Mouse (Mus musculus) intestine, embryonic 15.5 days (tissue): ENCODE data around the gene Tmem139. TPM values are rescaled to one million over a fixed set of nuclear protein-coding genes. Genes with fewer than 3 reads are reported as not detected.

Experiments
- ATAC-seq: fragments of 200-750 bp; cut with Nextera tagmentation; 2 replicates; pipeline ENCODE4 v1.8.0; 2017; ENCODE audit warnings: moderate TSS enrichment, moderate library complexity
- H3K27ac ChIP-seq: fragments of 300-500 bp; sonication (generic); 2 replicates; pipeline ENCODE4 v1.5.1; 2015; ENCODE audit warnings: mild to moderate bottlenecking, inconsistent platforms
- H3K27me3 ChIP-seq: fragments of 300-500 bp; sonication (generic); replicated peaks from 2 replicates; pipeline ENCODE4 v1.6.1; 2015; ENCODE audit warnings: inconsistent platforms
- H3K36me3 ChIP-seq: fragments of 300-500 bp; sonication (generic); 2 replicates; pipeline ENCODE4 v1.6.1; 2015; ENCODE audit warnings: inconsistent platforms
- H3K4me1 ChIP-seq: fragments of 300-500 bp; sonication (generic); replicated peaks from 2 replicates; pipeline ENCODE4 v1.6.1; 2015; ENCODE audit warnings: inconsistent platforms
- H3K4me2 ChIP-seq: fragments of 300-500 bp; sonication (generic); replicated peaks from 2 replicates; pipeline ENCODE4 v1.6.1; 2015; ENCODE audit warnings: mild to moderate bottlenecking, inconsistent platforms
- H3K4me3 ChIP-seq: fragments of 300-500 bp; sonication (generic); replicated peaks from 2 replicates; pipeline ENCODE4 v1.5.1; 2015; ENCODE audit warnings: inconsistent platforms
- H3K9ac ChIP-seq: fragments of 300-500 bp; sonication (generic); 2 replicates; pipeline ENCODE4 v1.6.1; 2015; ENCODE audit warnings: inconsistent platforms
- H3K9me3 ChIP-seq: fragments of 300-500 bp; sonication (generic); 2 replicates; pipeline ENCODE4 v1.6.1; 2016; ENCODE audit warnings: inconsistent platforms
- WGBS: fragments of 180-500 bp; shearing (Covaris S2); methylation state at CpG from one replicate; pipeline ENCODE4 v1.1.7; 2015; 5-methylcytosine and 5-hydroxymethylcytosine counted together
- polyA plus RNA-seq: library from polyadenylated mRNA; unstranded; fragments of >200 nt; fragmentation: Nextera tagmentation; extraction: Ambion mirVana; gene quantifications from 2 replicates; pipeline ENCODE4 v1.2.1, GENCODE M21; 2015

Gene Tmem139
- polyA plus RNA-seq, 1 experiment from 2014 or later: 11.8 TPM

GRCm38 (mm10) chr6:42287562-42287961 is 25.8 kb downstream of the Tmem139 start:
- H3K9ac ChIP-seq: no peak overlapping the region
- H3K9me3 ChIP-seq: no peaks in the 10 kb centered on the region
- H3K27ac ChIP-seq: no peak overlapping the region
- peak; percentile 91 for ATAC-seq
- H3K4me3 ChIP-seq: no peak overlapping the region
- H3K36me3 ChIP-seq: no peaks in the 10 kb centered on the region; the same call in 1 of the 2 replicates
- H3K4me2 ChIP-seq: no peak overlapping the region
- no peaks in the 10 kb centered on the region for H3K4me1 ChIP-seq
- H3K27me3 ChIP-seq: no peaks in the 10 kb centered on the region

- ATAC-seq: no peak
- no peak overlapping the region for H3K4me3 ChIP-seq
- no peaks in the 10 kb centered on the region for H3K9me3 ChIP-seq
- WGBS: 92% methylated on average over 6 of the region's 6 CpGs
- H3K9ac ChIP-seq: no peak overlapping the region
- H3K4me2 ChIP-seq: no peak overlapping the region
- no peaks in the 10 kb centered on the region for H3K27me3 ChIP-seq
- no peaks in the 10 kb centered on the region for H3K4me1 ChIP-seq
- H3K36me3 ChIP-seq: no peaks in the 10 kb centered on the region
- H3K27ac ChIP-seq: no peak overlapping the region
Measured at GRCm38 (mm10) chr6:42293327-42293726, 31.6 kb downstream of the Tmem139 start.

- Histone ChIP-seq H3K4me3 (no peak overlapping the region), H3K9me3 (no peaks in the 10 kb centered on the region), H3K9ac (no peak overlapping the region), H3K36me3 (no peaks in the 10 kb centered on the region), H3K4me2 (no peak overlapping the region), H3K27me3 (no peaks in the 10 kb centered on the region), H3K4me1 (no peaks in the 10 kb centered on the region), H3K27ac (no peak overlapping the region)
- 64% methylated on average over 3 of the region's 3 CpGs for WGBS
- peak; percentile 90 for ATAC-seq
Measured at GRCm38 (mm10) chr6:42295549-42296094, 33.9 kb downstream of the Tmem139 start.

GRCm38 (mm10) chr6:42299362-42299761 is 37.6 kb downstream of the Tmem139 start:
- 92% methylated on average over 5 of the region's 5 CpGs for WGBS
- H3K4me1 ChIP-seq: no peaks in the 10 kb centered on the region
- no peaks in the 10 kb centered on the region for H3K27me3 ChIP-seq
- no peaks in the 10 kb centered on the region for H3K36me3 ChIP-seq
- H3K4me2 ChIP-seq: no peak overlapping the region
- no peak overlapping the region for H3K4me3 ChIP-seq
- H3K27ac ChIP-seq: no peak overlapping the region
- no peak overlapping the region for H3K9ac ChIP-seq
- no peak for ATAC-seq
- no peaks in the 10 kb centered on the region for H3K9me3 ChIP-seq

- WGBS: 46% methylated on average over 8 of the region's 8 CpGs
- H3K27ac ChIP-seq: no peak overlapping the region
Measured at GRCm38 (mm10) chr6:42309816-42310378, 48.1 kb downstream of the Tmem139 start.

GRCm38 (mm10) chr6:42310427-42311053 is 48.8 kb downstream of the Tmem139 start:
- no peak overlapping the region for H3K4me3 ChIP-seq
- H3K4me1 ChIP-seq: no peaks in the 10 kb centered on the region
- H3K9ac ChIP-seq: no peak overlapping the region
- H3K4me2 ChIP-seq: no peak overlapping the region
- H3K36me3 ChIP-seq: no peaks in the 10 kb centered on the region
- H3K9me3 ChIP-seq: no peaks in the 10 kb centered on the region
- H3K27ac ChIP-seq: no peak overlapping the region
- WGBS: 73% methylated on average over 2 of the region's 2 CpGs
- peak; percentile 62; the same call in 1 of the 2 replicates for ATAC-seq
- H3K27me3 ChIP-seq: no peaks in the 10 kb centered on the region

More at GRCm38 (mm10) chr6:42309816-42310378, 48.1 kb downstream of the Tmem139 start:
- no peaks in the 10 kb centered on the region for H3K27me3 ChIP-seq
- H3K4me3 ChIP-seq: no peak overlapping the region
- no peaks in the 10 kb centered on the region for H3K4me1 ChIP-seq
- ATAC-seq: peak; percentile 63
- no peaks in the 10 kb centered on the region for H3K9me3 ChIP-seq
- H3K36me3 ChIP-seq: no peaks in the 10 kb centered on the region
- no peak overlapping the region for H3K9ac ChIP-seq
- H3K4me2 ChIP-seq: no peak overlapping the region

Other genes starting within 250 kb of the Tmem139 start
- gene Sva, start 223.6 kb upstream of the Tmem139 start, polyA plus RNA-seq: not detected in 2 replicates
- not detected in 2 replicates for gene Tas2r139, start 121.0 kb upstream of the Tmem139 start, polyA plus RNA-seq
- gene Tas2r144, start 46.6 kb upstream of the Tmem139 start, polyA plus RNA-seq: not detected in 2 replicates
- 24.0 and 26.5 TPM in 2 replicates for gene Gstk1, start 16.0 kb upstream of the Tmem139 start, polyA plus RNA-seq
- 42.2 and 44.9 TPM in 2 replicates for gene Casp2, start 3.0 kb downstream of the Tmem139 start, polyA plus RNA-seq
- gene Clcn1, start 24.7 kb downstream of the Tmem139 start, polyA plus RNA-seq: 0.13 and 0.20 TPM in 2 replicates
- 0.20 and 0.25 TPM in 2 replicates for gene Fam131b, start 62.7 kb downstream of the Tmem139 start, polyA plus RNA-seq
- gene Zyx, start 87.7 kb downstream of the Tmem139 start, polyA plus RNA-seq: 82.7 and 83.4 TPM in 2 replicates
- gene Epha1, start 111.3 kb downstream of the Tmem139 start, polyA plus RNA-seq: 7.6 TPM in 2 replicates
- not detected in 2 replicates for gene Tas2r143, start 138.3 kb downstream of the Tmem139 start, polyA plus RNA-seq
- not detected in 2 replicates for gene Tas2r135, start 143.5 kb downstream of the Tmem139 start, polyA plus RNA-seq
- not detected in 2 replicates for gene Tas2r126, start 172.6 kb downstream of the Tmem139 start, polyA plus RNA-seq
- gene Olfr458, start 203.2 kb downstream of the Tmem139 start, polyA plus RNA-seq: not detected in 2 replicates
- not detected in 2 replicates for gene Olfr457, start 214.4 kb downstream of the Tmem139 start, polyA plus RNA-seq
- not detected in 2 replicates for gene Olfr456, start 225.2 kb downstream of the Tmem139 start, polyA plus RNA-seq